8 mouse cellular contexts compared by ENCODE assay signal in genomic region chr11:59450230-59450771, GRCm38 (mm10). TPM values are rescaled to one million over a fixed set of nuclear protein-coding genes. Genes with fewer than 3 reads are reported as not detected.
DNase-seq lines count a peak whose midpoint lies in the region; ATAC-seq lines count a peak whose summit lies in the region.

No protein-coding gene starts in this region.

- under 1% methylated on average over 38 of the region's 38 CpGs for WGBS in forebrain, embryonic 14.5 days
- under 1% methylated on average over 38 of the region's 38 CpGs for WGBS in liver, embryonic 11.5 days
- WGBS in neural tube, embryonic 13.5 days = under 1% methylated on average over 38 of the region's 38 CpGs

- peaks cover 15% of the 10 kb centered on the region for H3K4me1 ChIP-seq in forebrain, embryonic 14.5 days (ENCODE audit: control insufficient read depth, insufficient read depth, low read length)
- peaks cover 17% of the 10 kb centered on the region for H3K4me1 ChIP-seq in liver, embryonic 11.5 days (replicated peaks; ENCODE audit: control insufficient read depth, insufficient read depth, low read length)
- H3K4me1 ChIP-seq in neural tube, embryonic 13.5 days (replicated peaks) = peaks cover 37% of the 10 kb centered on the region

- H3K9ac ChIP-seq in forebrain, embryonic 14.5 days (ENCODE audit: low read length) = peak overlapping the region; percentile 80
- peak overlapping the region; percentile 92 for H3K9ac ChIP-seq in liver, embryonic 11.5 days (ENCODE audit: low read depth, low read length)
- peak overlapping the region; percentile 75 for H3K9ac ChIP-seq in neural tube, embryonic 13.5 days

- no peaks in the 10 kb centered on the region for H3K27me3 ChIP-seq in forebrain, embryonic 14.5 days (replicated peaks; ENCODE audit: control insufficient read depth, insufficient read depth, low read length)
- H3K27me3 ChIP-seq in liver, embryonic 11.5 days (replicated peaks; ENCODE audit: control insufficient read depth, insufficient read depth, low read length) = no peaks in the 10 kb centered on the region
- no peaks in the 10 kb centered on the region for H3K27me3 ChIP-seq in neural tube, embryonic 13.5 days

- peak overlapping the region; percentile 82 for H3K4me3 ChIP-seq in forebrain, embryonic 14.5 days (ENCODE audit: low read depth, low read length)
- H3K4me3 ChIP-seq in liver, embryonic 11.5 days (ENCODE audit: low read depth, low read length) = peak overlapping the region; percentile 92
- H3K4me3 ChIP-seq in neural tube, embryonic 13.5 days = peak overlapping the region; percentile 65

- peaks cover 24% of the 10 kb centered on the region for H3K36me3 ChIP-seq in forebrain, embryonic 14.5 days (ENCODE audit: control insufficient read depth, insufficient read depth, low read length)
- peaks cover 22% of the 10 kb centered on the region for H3K36me3 ChIP-seq in liver, embryonic 11.5 days (ENCODE audit: control insufficient read depth, insufficient read depth, low read length)
- H3K36me3 ChIP-seq in neural tube, embryonic 13.5 days = peaks cover 23% of the 10 kb centered on the region

- H3K27ac ChIP-seq in forebrain, embryonic 14.5 days (ENCODE audit: low read depth, low read length) = peak overlapping the region; percentile 75
- H3K27ac ChIP-seq in liver, embryonic 11.5 days (ENCODE audit: low read depth, low read length) = peak overlapping the region; percentile 71
- H3K27ac ChIP-seq in neural tube, embryonic 13.5 days (replicated peaks) = peak overlapping the region; percentile 88

- DNase-seq in cerebellum, adult 9-11 months = peak; percentile 43
- DNase-seq in cerebellum, adult 8-10 months = no peak
- peak; percentile 39 to 49 for DNase-seq in right cerebral cortex, postnatal 10 days (ENCODE audit: low spot score in 2 of 2)
- DNase-seq in right cerebral cortex, adult 2 months (ENCODE audit: low spot score in 2 of 2) = no peak
- DNase-seq in forebrain, embryonic 14.5 days (ENCODE audit: low spot score) = peak; percentile 6
- no peak for DNase-seq in liver, embryonic 11.5 days (ENCODE audit: low spot score)
- no peak for DNase-seq in gastrocnemius, postnatal 10 days

- ATAC-seq in forebrain, embryonic 14.5 days = peak; percentile 65
- ATAC-seq in liver, embryonic 11.5 days (replicated peaks; ENCODE audit: low FRiP score) = peak; percentile 69
- ATAC-seq in neural tube, embryonic 13.5 days (ENCODE audit: low read depth) = peak; percentile 74

- H3K4me2 ChIP-seq in forebrain, embryonic 14.5 days (ENCODE audit: low read length) = peak overlapping the region; percentile 93
- peak overlapping the region; percentile 96 for H3K4me2 ChIP-seq in liver, embryonic 11.5 days
- peak overlapping the region; percentile 85 for H3K4me2 ChIP-seq in neural tube, embryonic 13.5 days

- no peaks in the 10 kb centered on the region for H3K9me3 ChIP-seq in forebrain, embryonic 14.5 days (replicated peaks; ENCODE audit: control insufficient read depth, low read length)
- H3K9me3 ChIP-seq in liver, embryonic 11.5 days (ENCODE audit: control insufficient read depth, low read length) = no peaks in the 10 kb centered on the region
- H3K9me3 ChIP-seq in neural tube, embryonic 13.5 days = no peaks in the 10 kb centered on the region

RNA-seq across cellular contexts. Expression of gene Jmjd4, which starts 0.5 kb away (rescaled TPM):
- polyA plus RNA-seq in forebrain, embryonic 14.5 days (2014; fragmentation: Nextera tagmentation; extraction: Ambion mirVana) = 12.0 and 12.4 TPM in 2 replicates
- 10.8 and 12.7 TPM in 2 replicates for polyA plus RNA-seq in liver, embryonic 11.5 days (2014; fragmentation: Nextera tagmentation; extraction: Ambion mirVana)
- polyA plus RNA-seq in neural tube, embryonic 13.5 days (2015; fragmentation: Nextera tagmentation; extraction: Ambion mirVana) = 15.0 and 15.2 TPM in 2 replicates
- 1 to 10 TPM; 7.9 to 8.2 TPM for total RNA-seq in gastrocnemius, postnatal 10 days (2021)

RNA-seq across cellular contexts. Expression of gene Snap47, which starts 0.7 kb away (rescaled TPM):
- 428 and 481 TPM in 2 replicates for polyA plus RNA-seq in forebrain, embryonic 14.5 days (2014; fragmentation: Nextera tagmentation; extraction: Ambion mirVana)
- polyA plus RNA-seq in liver, embryonic 11.5 days (2014; fragmentation: Nextera tagmentation; extraction: Ambion mirVana) = 57.9 and 67.4 TPM in 2 replicates
- polyA plus RNA-seq in neural tube, embryonic 13.5 days (2015; fragmentation: Nextera tagmentation; extraction: Ambion mirVana) = 471 and 491 TPM in 2 replicates
- total RNA-seq in gastrocnemius, postnatal 10 days (2021) = 10 to 100 TPM; 25.8 to 28.0 TPM

RNA-seq across cellular contexts. Expression of gene Zfp867, which starts 22.0 kb away (rescaled TPM):
- polyA plus RNA-seq in forebrain, embryonic 14.5 days (2014; fragmentation: Nextera tagmentation; extraction: Ambion mirVana) = 17.5 and 19.8 TPM in 2 replicates
- 3.2 and 3.6 TPM in 2 replicates for polyA plus RNA-seq in liver, embryonic 11.5 days (2014; fragmentation: Nextera tagmentation; extraction: Ambion mirVana)
- 12.2 TPM in 2 replicates for polyA plus RNA-seq in neural tube, embryonic 13.5 days (2015; fragmentation: Nextera tagmentation; extraction: Ambion mirVana)
- total RNA-seq in gastrocnemius, postnatal 10 days (2021) = 1 to 10 TPM; 4.1 to 4.2 TPM

Comparison
In these comparisons a context has a peak if more than half of its experiments do, and no peak if none do; other contexts are left out.
1. DNase-seq: peak in cerebellum, adult 9-11 months (single experiment), right cerebral cortex, postnatal 10 days (2 of 2) and forebrain, embryonic 14.5 days (single experiment); none in cerebellum, adult 8-10 months (single experiment), right cerebral cortex, adult 2 months (0 of 2), liver, embryonic 11.5 days (single experiment) and gastrocnemius, postnatal 10 days (single experiment).
2. Peak in every context shown above with its lines, with median percentiles within 50 percentile points of each other: ATAC-seq, H3K27ac ChIP-seq, H3K4me2 ChIP-seq, H3K4me3 ChIP-seq and H3K9ac ChIP-seq.